Mouse (Mus musculus) small intestine, adult 2 months (tissue): Measurements from ENCODE around the gene Antxr2. TPM values are rescaled to one million over a fixed set of nuclear protein-coding genes. Genes with fewer than 3 reads are reported as not detected.

Source experiments
- H3K27ac ChIP-seq: fragments of 200-500 bp; 2 replicates; pipeline ENCODE4 v1.5.1; 2012; ENCODE audit warnings: low read depth, low read length, control low read depth, inconsistent platforms; ENCODE audit not compliant: insufficient read depth
- H3K27me3 ChIP-seq: fragments of 200-500 bp; 2 replicates; pipeline ENCODE4 v1.6.1; 2012; ENCODE audit warnings: mild to moderate bottlenecking, moderate library complexity, low read length, inconsistent platforms; ENCODE audit not compliant: control insufficient read depth, insufficient read depth
- H3K36me3 ChIP-seq: fragments of 200-500 bp; 2 replicates; pipeline ENCODE4 v1.6.1; 2012; ENCODE audit warnings: mild to moderate bottlenecking, low read length, control low read depth, inconsistent platforms; ENCODE audit not compliant: control insufficient read depth, insufficient read depth
- H3K4me1 ChIP-seq: fragments of 200-500 bp; 2 replicates; pipeline ENCODE4 v1.6.1; 2012; ENCODE audit warnings: low read length, inconsistent platforms, mixed read lengths; ENCODE audit not compliant: control insufficient read depth, insufficient read depth, insufficient read length
- H3K4me3 ChIP-seq: fragments of 200-500 bp; 2 replicates; pipeline ENCODE4 v1.5.1; 2012; ENCODE audit warnings: low read depth, mild to moderate bottlenecking, control low read depth, inconsistent platforms, low read length, moderate library complexity
- CTCF ChIP-seq: fragments of 200-500 bp; IDR thresholded peaks from 2 replicates; pipeline ENCODE4 v1.5.1; 2012; ENCODE audit warnings: low read depth, mild to moderate bottlenecking, control low read depth, inconsistent platforms, low read length, moderate library complexity, mixed read lengths; ENCODE audit not compliant: insufficient replicate concordance, insufficient read length; ENCODE audit errors: extremely low read depth
- POLR2A ChIP-seq: fragments of 200-500 bp; IDR thresholded peaks from 2 replicates; pipeline ENCODE4 v1.6.1; 2012; ENCODE audit warnings: low read depth, mild to moderate bottlenecking, control low read depth, inconsistent platforms, low read length, moderate library complexity
- WGBS: fragments of 180-500 bp; shearing (Covaris S2); methylation state at CpG from one replicate; pipeline ENCODE4 v1.1.7; 2018; 5-methylcytosine and 5-hydroxymethylcytosine counted together
- polyA plus RNA-seq: library from polyadenylated mRNA; depleted of rRNA; stranded (reverse); fragments of >200 nt; gene quantifications from 2 replicates; pipeline ENCODE4 v1.2.3, GENCODE M21; 2012

The Antxr2 gene
- polyA plus RNA-seq, 1 experiment: 4.7 TPM

GRCm38 (mm10) chr5:97947261-97947660 is 83.6 kb downstream of the Antxr2 start:
- no peaks in the 10 kb centered on the region for H3K27me3 ChIP-seq
- H3K4me3 ChIP-seq: no peak overlapping the region
- H3K27ac ChIP-seq: no peak overlapping the region
- H3K4me1 ChIP-seq: no peaks in the 10 kb centered on the region
- no peak for TF ChIP-seq POLR2A
- TF ChIP-seq CTCF: 0 out of 2 replicates have a peak, but pooled peaks have one; percentile 14
- 84% methylated on average over 3 of the region's 3 CpGs for WGBS
- peaks cover 19% of the 10 kb centered on the region for H3K36me3 ChIP-seq

- Histone ChIP-seq H3K4me1 (no peaks in the 10 kb centered on the region), H3K27me3 (no peaks in the 10 kb centered on the region), H3K27ac (no peak overlapping the region), H3K4me3 (no peak overlapping the region), H3K36me3 (peaks cover 23% of the 10 kb centered on the region)
- no peak for TF ChIP-seq POLR2A
- no peak for TF ChIP-seq CTCF
- WGBS: 85% methylated on average over 4 of the region's 4 CpGs
Observed at GRCm38 (mm10) chr5:97946236-97946635, 84.6 kb downstream of the Antxr2 start.

- H3K36me3 ChIP-seq: peaks cover 33% of the 10 kb centered on the region
- no peaks in the 10 kb centered on the region for H3K4me1 ChIP-seq
- peak overlapping the region; percentile 50 for H3K4me3 ChIP-seq
- WGBS: 26% methylated on average over 56 of the region's 56 CpGs
- no peak overlapping the region for H3K27ac ChIP-seq
- TF ChIP-seq POLR2A: no peak
- TF ChIP-seq CTCF: peak; percentile 11; the same call in 1 of the 2 replicates
- no peaks in the 10 kb centered on the region for H3K27me3 ChIP-seq
Observed at GRCm38 (mm10) chr5:97935140-97936129, 95.4 kb downstream of the Antxr2 start.

- H3K27ac ChIP-seq: no peak overlapping the region
- 89% methylated on average over 11 of the region's 11 CpGs for WGBS
- no peaks in the 10 kb centered on the region for H3K27me3 ChIP-seq
- TF ChIP-seq CTCF (no peak), POLR2A (no peak)
- no peak overlapping the region for H3K4me3 ChIP-seq
- peaks cover 7% of the 10 kb centered on the region for H3K36me3 ChIP-seq
- no peaks in the 10 kb centered on the region for H3K4me1 ChIP-seq
Observed at GRCm38 (mm10) chr5:97917654-97918053, 113.2 kb downstream of the Antxr2 start.

GRCm38 (mm10) chr5:97914890-97915289 is 116.0 kb downstream of the Antxr2 start:
- Histone ChIP-seq H3K4me1 (no peaks in the 10 kb centered on the region), H3K27ac (no peak overlapping the region), H3K27me3 (no peaks in the 10 kb centered on the region), H3K36me3 (peaks cover 2% of the 10 kb centered on the region; the same call in 1 of the 2 replicates), H3K4me3 (no peak overlapping the region)
- TF ChIP-seq POLR2A: no peak
- TF ChIP-seq CTCF: no peak
- 76% methylated on average over 2 of the region's 2 CpGs for WGBS

- no peaks in the 10 kb centered on the region for H3K4me1 ChIP-seq
- no peak overlapping the region for H3K4me3 ChIP-seq
- H3K27me3 ChIP-seq: no peaks in the 10 kb centered on the region
- H3K36me3 ChIP-seq: peaks cover 4% of the 10 kb centered on the region
- no peak overlapping the region for H3K27ac ChIP-seq
- TF ChIP-seq CTCF (no peak), POLR2A (no peak)
- WGBS: 85% methylated on average over 6 of the region's 6 CpGs
Observed at GRCm38 (mm10) chr5:97913901-97914300, 116.9 kb downstream of the Antxr2 start.

- no peaks in the 10 kb centered on the region for H3K27me3 ChIP-seq
- 76% methylated on average over 6 of the region's 6 CpGs for WGBS
- no peak overlapping the region for H3K4me3 ChIP-seq
- peaks cover 2% of the 10 kb centered on the region; the same call in 1 of the 2 replicates for H3K36me3 ChIP-seq
- TF ChIP-seq CTCF (no peak), POLR2A (no peak)
- no peak overlapping the region for H3K27ac ChIP-seq
- no peaks in the 10 kb centered on the region for H3K4me1 ChIP-seq
Observed at GRCm38 (mm10) chr5:97907482-97907881, 123.4 kb downstream of the Antxr2 start.
